Mouse (Mus musculus) midbrain, postnatal 0 days (tissue): Measurements from ENCODE around the gene Prkaca. TPM values are rescaled to one million over a fixed set of nuclear protein-coding genes. Genes with fewer than 3 reads are reported as not detected.

Experiments used
- ATAC-seq: fragments of 200-750 bp; cut with Nextera tagmentation; 2 replicates; pipeline ENCODE4 v1.8.0; 2017; ENCODE audit warnings: moderate number of reproducible peaks, mild to moderate bottlenecking, moderate TSS enrichment, moderate library complexity; ENCODE audit not compliant: low FRiP score
- DNase-seq: peaks from one replicate; pipeline ENCODE4 v3.0.0-alpha.2; 2015; ENCODE audit warnings: low spot score
- H3K27ac ChIP-seq: fragments of 300-500 bp; sonication (generic); 2 replicates; pipeline ENCODE4 v1.5.1; 2014; ENCODE audit warnings: low read depth, mild to moderate bottlenecking, low read length, mixed read lengths
- H3K27me3 ChIP-seq: fragments of 300-500 bp; sonication (generic); 2 replicates; pipeline ENCODE4 v1.6.1; 2014; ENCODE audit warnings: low read length, control low read depth, mixed read lengths; ENCODE audit not compliant: insufficient read depth
- H3K36me3 ChIP-seq: fragments of 300-500 bp; sonication (generic); 2 replicates; pipeline ENCODE4 v1.6.1; 2014; ENCODE audit warnings: low read length, control low read depth, mixed read lengths; ENCODE audit not compliant: insufficient read depth
- H3K4me1 ChIP-seq: fragments of 300-500 bp; sonication (generic); 2 replicates; pipeline ENCODE4 v1.6.1; 2014; ENCODE audit warnings: mild to moderate bottlenecking, control low read depth, antibody characterized with exemption, low read length, mixed read lengths; ENCODE audit not compliant: insufficient read depth
- H3K4me2 ChIP-seq: fragments of 300-500 bp; sonication (generic); 2 replicates; pipeline ENCODE4 v1.6.1; 2014; ENCODE audit warnings: low read depth, mild to moderate bottlenecking, low read length, mixed read lengths; ENCODE audit not compliant: poor library complexity, severe bottlenecking
- H3K4me3 ChIP-seq: fragments of 300-500 bp; sonication (generic); 2 replicates; pipeline ENCODE4 v1.5.1; 2014; ENCODE audit warnings: low read depth, mild to moderate bottlenecking, low read length, moderate library complexity
- H3K9ac ChIP-seq: fragments of 300-500 bp; sonication (generic); replicated peaks from 2 replicates; pipeline ENCODE4 v1.6.1; 2014; ENCODE audit warnings: mild to moderate bottlenecking, low read length, moderate library complexity, mixed read lengths; ENCODE audit not compliant: poor library complexity, severe bottlenecking
- H3K9me3 ChIP-seq: fragments of 300-500 bp; sonication (generic); 2 replicates; pipeline ENCODE4 v1.6.1; 2016; ENCODE audit warnings: low read length, control low read depth
- CTCF ChIP-seq: IDR thresholded peaks from 2 replicates; pipeline ENCODE4 v1.5.1; 2016; ENCODE audit warnings: antibody characterized with exemption, mild to moderate bottlenecking
- WGBS: fragments of 180-500 bp; shearing (Covaris S2); extraction: QIAGEN DNeasy Blood & Tissue Kit; methylation state at CpG from one replicate; pipeline ENCODE4 v1.1.7; 2014; 5-methylcytosine and 5-hydroxymethylcytosine counted together
- polyA plus RNA-seq: library from polyadenylated mRNA; unstranded; fragments of >200 nt; fragmentation: Nextera tagmentation; extraction: Ambion mirVana; gene quantifications from 2 replicates; pipeline ENCODE4 v1.2.1, GENCODE M21; 2015
- total RNA-seq: library from RNA; depleted of rRNA; stranded (reverse); fragments of >200 nt; gene quantifications from 2 replicates; pipeline ENCODE4 v1.2.3, GENCODE M21; 2014

The Prkaca gene
- total and polyA plus RNA-seq, 2 experiments from 2014 or later: 218 to 253 TPM

DNA sequence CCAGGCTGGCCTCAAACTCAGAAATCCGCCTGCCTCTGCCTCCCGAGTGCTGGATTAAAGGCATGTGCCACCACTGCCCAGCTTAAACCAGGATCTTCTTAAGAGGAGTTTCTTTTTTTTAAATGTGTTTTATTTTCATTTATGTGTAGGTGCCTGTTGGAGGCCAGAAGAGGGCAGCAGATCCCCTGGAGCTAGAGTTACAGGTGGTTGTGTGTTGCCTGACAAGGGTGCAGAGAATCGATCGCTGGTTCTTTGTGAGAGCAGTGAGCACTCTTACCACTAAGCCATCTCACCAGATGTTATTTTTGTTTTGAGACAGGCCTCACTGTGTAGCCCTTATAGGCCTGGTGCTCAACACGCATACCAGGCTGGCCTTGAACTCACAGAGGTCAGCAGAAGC lies 43.0 kb downstream of the Prkaca start:
- Histone ChIP-seq H3K27ac (no peak overlapping the region), H3K4me3 (no peak overlapping the region), H3K4me2 (no peak overlapping the region), H3K27me3 (peaks cover 21% of the 10 kb centered on the region), H3K9me3 (no peaks in the 10 kb centered on the region), H3K4me1 (peaks cover 7% of the 10 kb centered on the region; the same call in 1 of the 2 replicates), H3K9ac (no peak overlapping the region), H3K36me3 (no peaks in the 10 kb centered on the region)
- no peak for DNase-seq
- no peak for ATAC-seq
- 97% methylated on average over 5 of the region's 5 CpGs for WGBS
- TF ChIP-seq CTCF: peak; percentile 17; the same call in 1 of the 2 replicates

DNA sequence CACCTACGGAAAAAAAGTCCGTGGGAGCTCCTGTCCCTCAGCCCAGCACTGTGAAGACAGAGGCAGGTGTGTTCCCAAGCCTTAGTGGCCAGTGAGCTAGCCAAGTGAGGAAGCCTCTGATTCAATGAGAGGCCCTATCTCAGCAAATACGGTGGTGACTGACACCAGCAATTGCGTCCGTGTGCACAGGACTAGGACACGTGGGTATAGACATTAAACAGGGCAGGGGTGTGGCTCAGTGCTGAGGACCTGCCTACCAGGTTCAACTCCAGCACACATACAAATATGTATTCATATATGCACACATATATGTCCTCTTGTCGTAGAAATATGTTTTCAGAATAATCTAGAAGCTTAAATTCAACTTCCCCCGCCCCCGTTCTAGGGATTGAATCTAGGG lies 46.9 kb downstream of the Prkaca start:
- WGBS: 85% methylated on average over 9 of the region's 9 CpGs
- no peak for TF ChIP-seq CTCF
- 0 out of 2 replicates have a peak, but pooled peaks cover 8% of the 10 kb centered on the region for H3K27me3 ChIP-seq
- ATAC-seq: no peak
- no peak overlapping the region for H3K4me2 ChIP-seq
- no peak overlapping the region for H3K9ac ChIP-seq
- no peaks in the 10 kb centered on the region for H3K4me1 ChIP-seq
- H3K4me3 ChIP-seq: no peak overlapping the region
- no peaks in the 10 kb centered on the region for H3K9me3 ChIP-seq
- H3K36me3 ChIP-seq: no peaks in the 10 kb centered on the region
- H3K27ac ChIP-seq: no peak overlapping the region
- no peak for DNase-seq

DNA sequence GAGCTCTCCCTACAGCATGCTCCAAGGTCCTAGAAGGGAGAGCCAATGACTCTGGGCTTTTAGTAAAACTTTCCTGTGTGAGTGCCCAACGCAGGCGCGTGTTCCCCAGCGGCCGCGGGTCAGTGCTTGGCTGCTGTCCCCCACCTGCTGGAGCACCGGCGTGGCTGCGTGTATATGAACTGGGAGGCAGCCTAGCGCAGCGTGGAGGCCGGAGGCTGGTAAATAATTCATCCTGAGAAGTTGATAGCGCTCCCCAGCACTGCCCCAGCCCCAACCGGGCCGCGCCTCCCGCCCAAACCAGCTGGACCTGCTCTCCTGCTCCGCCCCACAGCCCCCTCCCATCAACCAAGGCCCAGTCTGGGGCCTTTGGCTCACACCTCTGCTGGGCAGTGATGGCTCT lies 48.3 kb downstream of the Prkaca start, which contains the start of gene Palm3:
Gene Palm3 (plus strand): TSS at position 376 of the 400 bp plus-strand sequence.
- 0 out of 2 replicates have a peak, but pooled peaks cover 8% of the 10 kb centered on the region for H3K27me3 ChIP-seq
- TF ChIP-seq CTCF: no peak

DNA sequence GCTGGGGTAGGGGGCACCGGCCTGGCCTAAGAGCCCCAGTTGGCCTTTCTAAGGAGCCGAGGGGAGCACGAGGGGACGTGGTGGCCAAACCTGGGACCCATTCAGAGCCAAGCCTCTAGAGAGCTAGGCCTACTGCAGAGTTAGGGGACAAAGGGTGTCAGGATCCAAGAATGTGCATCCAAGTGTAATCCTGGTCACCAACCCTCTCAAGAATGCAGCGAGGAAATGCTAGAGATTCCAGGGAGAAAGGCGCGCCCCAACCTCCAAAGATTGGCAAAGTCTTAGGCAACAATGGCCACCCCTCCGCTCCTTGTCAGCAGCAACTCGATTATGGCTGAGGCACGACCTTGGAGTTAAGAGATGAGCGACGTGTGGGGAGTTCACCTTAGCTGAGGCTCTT lies 48.8 kb downstream of the Prkaca start:
- Histone ChIP-seq H3K4me2 (no peak overlapping the region), H3K9me3 (no peaks in the 10 kb centered on the region), H3K36me3 (no peaks in the 10 kb centered on the region), H3K9ac (no peak overlapping the region), H3K4me1 (no peaks in the 10 kb centered on the region), H3K4me3 (no peak overlapping the region), H3K27me3 (peaks cover 10% of the 10 kb centered on the region; the same call in 1 of the 2 replicates), H3K27ac (no peak overlapping the region)
- DNase-seq: no peak
- ATAC-seq: no peak
- TF ChIP-seq CTCF: no peak
- WGBS: 33% methylated on average over 12 of the region's 12 CpGs

More for the DNA sequence above, 48.3 kb downstream of the Prkaca start, which contains the start of gene Palm3:
- Histone ChIP-seq H3K27ac (no peak within 1 kb of the TSS), H3K4me1 (no peaks in the 10 kb centered on the region), H3K36me3 (no peaks in the 10 kb centered on the region), H3K4me3 (no peak within 1 kb of the TSS), H3K9me3 (no peaks in the 10 kb centered on the region), H3K9ac (no peak within 1 kb of the TSS), H3K4me2 (no peak within 1 kb of the TSS)
- DNase-seq: no peak
- no peak for ATAC-seq
- WGBS: 7% methylated on average over 18 of the region's 18 CpGs

DNA sequence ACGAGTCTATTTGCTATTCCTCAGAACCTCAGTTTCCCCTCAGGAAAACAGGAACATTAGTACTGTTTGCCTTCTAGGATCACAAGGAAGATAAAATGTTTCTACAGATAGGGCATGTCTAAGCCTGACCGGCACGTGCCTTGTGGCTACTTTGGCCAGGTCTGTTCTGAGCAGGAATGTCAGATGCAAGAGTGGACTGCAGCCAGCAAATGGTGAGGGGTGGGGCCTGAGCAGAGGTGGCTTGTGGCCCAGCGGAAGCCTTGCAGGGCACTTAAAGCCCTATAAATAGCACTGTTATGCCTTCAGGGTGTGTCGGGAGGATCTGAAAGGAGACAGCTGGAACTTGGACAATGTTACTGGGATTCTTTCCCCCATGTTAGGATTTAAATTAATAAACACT lies 50.3 kb downstream of the Prkaca start:
- ATAC-seq: no peak
- Histone ChIP-seq H3K27ac (no peak overlapping the region), H3K9me3 (no peaks in the 10 kb centered on the region), H3K36me3 (no peaks in the 10 kb centered on the region), H3K9ac (no peak overlapping the region), H3K4me1 (no peaks in the 10 kb centered on the region), H3K4me2 (no peak overlapping the region), H3K4me3 (no peak overlapping the region), H3K27me3 (peaks cover 22% of the 10 kb centered on the region; the same call in 1 of the 2 replicates)
- 53% methylated on average over 5 of the region's 5 CpGs for WGBS
- TF ChIP-seq CTCF: no peak
- DNase-seq: no peak

DNA sequence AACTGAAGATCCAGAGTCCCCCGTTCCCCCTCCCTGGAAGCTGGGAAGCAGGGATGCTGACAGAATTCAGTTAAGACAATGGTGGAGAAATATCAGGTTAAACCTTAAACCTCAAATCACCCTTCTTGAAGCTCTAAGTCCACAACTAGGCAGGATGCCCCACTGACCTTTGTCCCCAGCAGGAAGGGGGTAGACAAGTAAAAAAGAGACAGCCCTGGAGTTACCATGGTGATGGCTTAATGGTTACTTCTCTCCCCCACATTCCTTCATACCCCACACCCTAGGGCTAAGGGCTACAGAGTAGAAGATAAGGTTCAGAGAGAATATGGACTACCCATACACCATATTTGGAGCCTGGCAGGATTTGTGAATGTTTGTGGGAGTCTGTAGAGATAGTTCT lies 50.8 kb downstream of the Prkaca start:
- H3K4me3 ChIP-seq: no peak overlapping the region
- no peak for DNase-seq
- no peak for TF ChIP-seq CTCF
- WGBS: 53% methylated on average over 1 of the region's 1 CpGs
- H3K4me1 ChIP-seq: no peaks in the 10 kb centered on the region
- H3K27ac ChIP-seq: no peak overlapping the region
- H3K36me3 ChIP-seq: no peaks in the 10 kb centered on the region
- no peak overlapping the region for H3K9ac ChIP-seq
- no peak overlapping the region for H3K4me2 ChIP-seq
- no peaks in the 10 kb centered on the region for H3K9me3 ChIP-seq
- H3K27me3 ChIP-seq: peaks cover 27% of the 10 kb centered on the region; the same call in 1 of the 2 replicates
- ATAC-seq: no peak
